Mouse (Mus musculus) hindbrain, embryonic 11.5 days (tissue): ENCODE results near the gene St3gal2. TPM values are rescaled to one million over a fixed set of nuclear protein-coding genes. Genes with fewer than 3 reads are reported as not detected.

Experiments
- ATAC-seq: fragments of 200-750 bp; cut with Nextera tagmentation; 2 replicates; pipeline ENCODE4 v1.8.0; 2017; ENCODE audit warnings: mild to moderate bottlenecking, moderate TSS enrichment, moderate library complexity; ENCODE audit not compliant: low FRiP score
- DNase-seq: peaks from one replicate; pipeline ENCODE4 v3.0.0-alpha.2; 2015; ENCODE audit warnings: low spot score
- H3K27ac ChIP-seq: fragments of 300-500 bp; sonication (generic); 2 replicates; pipeline ENCODE4 v1.5.1; 2014; ENCODE audit warnings: mild to moderate bottlenecking, low read depth, low read length
- H3K27me3 ChIP-seq: fragments of 300-500 bp; sonication (generic); 2 replicates; pipeline ENCODE4 v1.6.1; 2014; ENCODE audit warnings: mild to moderate bottlenecking, low read length, moderate library complexity, mixed read lengths; ENCODE audit not compliant: control insufficient read depth, insufficient read depth
- H3K36me3 ChIP-seq: fragments of 300-500 bp; sonication (generic); 2 replicates; pipeline ENCODE4 v1.6.1; 2014; ENCODE audit warnings: mild to moderate bottlenecking, low read length, moderate library complexity, mixed read lengths; ENCODE audit not compliant: control insufficient read depth, insufficient read depth
- H3K4me1 ChIP-seq: fragments of 300-500 bp; sonication (generic); replicated peaks from 2 replicates; pipeline ENCODE4 v1.6.1; 2014; ENCODE audit warnings: low read length, mixed read lengths; ENCODE audit not compliant: control insufficient read depth, insufficient read depth
- H3K4me2 ChIP-seq: fragments of 300-500 bp; sonication (generic); replicated peaks from 2 replicates; pipeline ENCODE4 v1.6.1; 2014; ENCODE audit warnings: mild to moderate bottlenecking, low read depth, low read length
- H3K4me3 ChIP-seq: fragments of 300-500 bp; sonication (generic); 2 replicates; pipeline ENCODE4 v1.5.1; 2014; ENCODE audit warnings: low read depth, low read length
- H3K9ac ChIP-seq: fragments of 300-500 bp; sonication (generic); 2 replicates; pipeline ENCODE4 v1.6.1; 2014; ENCODE audit warnings: low read depth, low read length
- H3K9me3 ChIP-seq: fragments of 300-500 bp; sonication (generic); 2 replicates; pipeline ENCODE4 v1.6.1; 2016; ENCODE audit warnings: low read length; ENCODE audit not compliant: control insufficient read depth
- WGBS: fragments of 180-500 bp; shearing (Covaris S2); extraction: QIAGEN DNeasy Blood & Tissue Kit; methylation state at CpG from one replicate; pipeline ENCODE4 v1.1.7; 2014; 5-methylcytosine and 5-hydroxymethylcytosine counted together
- polyA plus RNA-seq: library from polyadenylated mRNA; unstranded; fragments of >200 nt; fragmentation: Nextera tagmentation; extraction: Ambion mirVana; gene quantifications from 2 replicates; pipeline ENCODE4 v1.2.1, GENCODE M21; 2014

St3gal2 gene
- polyA plus RNA-seq, 1 experiment from 2014 or later: 11.8 TPM

DNA sequence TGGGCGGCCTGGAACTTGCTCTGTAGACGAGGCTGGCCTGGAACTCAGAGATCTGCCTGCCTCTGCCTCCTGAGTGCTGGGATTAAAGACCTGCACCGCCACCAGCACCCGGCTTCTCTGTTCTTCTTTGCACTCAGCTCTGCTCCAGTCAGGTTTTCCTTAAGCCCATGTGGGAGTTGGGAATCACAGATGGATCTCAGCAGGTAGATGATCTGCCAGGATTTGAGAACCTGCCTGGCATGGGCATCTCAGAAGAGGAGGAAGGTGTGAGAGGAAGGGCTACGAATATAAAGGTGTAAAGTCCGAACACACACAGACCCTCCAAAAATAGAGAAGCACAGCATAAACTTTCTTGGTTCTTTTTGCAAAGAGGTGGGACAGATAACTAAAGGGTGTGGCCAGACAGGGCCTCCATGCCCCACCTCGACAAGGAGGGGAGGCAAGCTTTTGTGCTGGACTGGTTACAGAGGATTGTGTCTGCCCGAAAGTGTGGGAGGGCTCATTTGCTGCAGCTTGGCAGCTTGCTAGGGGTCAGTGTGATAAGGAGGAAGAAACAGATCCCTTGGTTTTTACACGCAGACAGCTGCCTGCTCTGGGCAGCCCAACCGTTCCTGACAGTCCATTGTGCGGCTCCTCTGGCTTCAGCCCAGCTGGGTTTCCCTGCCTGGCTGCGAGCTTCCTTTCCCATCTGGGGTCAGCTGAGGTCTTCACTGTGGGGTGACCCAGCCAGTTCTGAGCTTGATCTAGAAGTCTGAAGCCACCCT is 11.6 kb downstream of the St3gal2 start:
- H3K36me3 ChIP-seq: no peaks in the 10 kb centered on the region
- H3K27me3 ChIP-seq: no peaks in the 10 kb centered on the region
- H3K27ac ChIP-seq: no peak overlapping the region
- no peak overlapping the region for H3K9ac ChIP-seq
- DNase-seq: no peak
- ATAC-seq: no peak
- no peaks in the 10 kb centered on the region for H3K4me1 ChIP-seq
- no peak overlapping the region for H3K4me3 ChIP-seq
- WGBS: 70% methylated on average over 12 of the region's 12 CpGs
- H3K4me2 ChIP-seq: no peak overlapping the region
- H3K9me3 ChIP-seq: no peaks in the 10 kb centered on the region

DNA sequence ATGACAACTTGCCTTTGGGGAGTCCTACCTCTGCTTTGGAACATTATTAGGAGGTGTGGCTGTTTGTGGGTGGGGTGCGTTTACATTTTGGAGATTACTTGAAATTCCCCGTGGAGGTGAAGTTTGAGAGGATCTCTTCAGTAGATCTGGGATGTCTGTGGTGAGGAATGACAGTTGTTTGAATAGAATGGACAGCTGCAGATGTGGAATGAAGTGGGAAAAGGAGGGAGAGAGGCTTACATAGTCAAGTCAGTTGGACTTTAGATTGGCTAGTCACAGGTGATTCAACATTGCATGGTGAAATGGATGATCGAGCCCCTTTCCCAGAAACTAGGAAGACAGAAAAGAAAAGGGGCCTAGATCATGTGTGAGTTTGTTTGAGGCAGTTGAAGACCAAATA is 12.7 kb downstream of the St3gal2 start:
- Histone ChIP-seq H3K36me3 (no peaks in the 10 kb centered on the region), H3K4me2 (no peak overlapping the region), H3K9ac (no peak overlapping the region), H3K9me3 (no peaks in the 10 kb centered on the region), H3K27ac (no peak overlapping the region), H3K27me3 (no peaks in the 10 kb centered on the region), H3K4me1 (no peaks in the 10 kb centered on the region), H3K4me3 (no peak overlapping the region)
- no peak for DNase-seq
- WGBS: 89% methylated on average over 3 of the region's 3 CpGs
- no peak for ATAC-seq

DNA sequence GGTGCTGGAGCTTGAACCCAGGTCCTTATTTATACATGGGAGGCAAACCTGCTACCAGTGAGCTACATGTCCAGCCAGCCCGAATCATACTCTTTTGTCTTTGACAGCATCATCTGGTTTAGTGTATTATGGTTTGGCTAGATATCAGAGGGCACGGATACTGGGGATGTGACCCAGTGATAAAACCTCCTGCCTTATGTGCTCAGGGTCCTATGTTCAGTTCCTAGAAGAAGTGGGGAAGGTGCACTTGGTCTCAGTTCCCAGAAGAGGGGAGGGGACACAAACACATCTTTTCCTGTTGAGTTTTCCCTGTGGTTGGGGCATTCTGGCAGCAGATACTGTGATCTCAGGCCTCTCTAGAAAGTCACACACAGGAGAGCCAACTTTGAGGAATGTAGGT is 13.6 kb downstream of the St3gal2 start:
- Histone ChIP-seq H3K9ac (no peak overlapping the region), H3K27ac (no peak overlapping the region), H3K9me3 (no peaks in the 10 kb centered on the region), H3K4me2 (no peak overlapping the region), H3K4me1 (no peaks in the 10 kb centered on the region), H3K27me3 (no peaks in the 10 kb centered on the region), H3K4me3 (no peak overlapping the region), H3K36me3 (no peaks in the 10 kb centered on the region)
- ATAC-seq: no peak
- no peak for DNase-seq
- WGBS: 93% methylated on average over 2 of the region's 2 CpGs

DNA sequence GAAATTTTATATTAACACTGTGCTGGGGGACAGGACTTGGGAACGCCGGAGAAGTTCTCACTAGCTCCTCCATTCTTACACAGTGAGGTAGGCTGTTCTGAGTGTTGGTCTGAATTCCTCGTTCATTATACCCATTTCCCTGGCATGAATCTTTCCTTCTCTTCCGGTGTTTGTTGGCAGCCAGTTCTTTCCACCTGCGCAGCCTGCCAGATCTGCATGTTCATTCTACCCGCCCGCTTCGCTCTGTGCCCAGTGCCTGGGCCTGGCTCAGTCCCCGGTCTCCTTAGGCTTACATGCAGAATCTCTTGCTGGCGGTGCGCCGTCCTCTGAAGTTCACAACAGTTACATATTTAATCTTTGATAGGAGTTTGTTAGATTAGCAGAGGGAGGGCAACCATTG is 16.5 kb downstream of the St3gal2 start:
- Histone ChIP-seq H3K27me3 (no peaks in the 10 kb centered on the region), H3K9ac (no peak overlapping the region), H3K4me2 (no peak overlapping the region), H3K9me3 (no peaks in the 10 kb centered on the region), H3K4me3 (no peak overlapping the region), H3K27ac (no peak overlapping the region), H3K4me1 (no peaks in the 10 kb centered on the region), H3K36me3 (no peaks in the 10 kb centered on the region)
- DNase-seq (no peak), ATAC-seq (no peak)
- 94% methylated on average over 12 of the region's 12 CpGs for WGBS

DNA sequence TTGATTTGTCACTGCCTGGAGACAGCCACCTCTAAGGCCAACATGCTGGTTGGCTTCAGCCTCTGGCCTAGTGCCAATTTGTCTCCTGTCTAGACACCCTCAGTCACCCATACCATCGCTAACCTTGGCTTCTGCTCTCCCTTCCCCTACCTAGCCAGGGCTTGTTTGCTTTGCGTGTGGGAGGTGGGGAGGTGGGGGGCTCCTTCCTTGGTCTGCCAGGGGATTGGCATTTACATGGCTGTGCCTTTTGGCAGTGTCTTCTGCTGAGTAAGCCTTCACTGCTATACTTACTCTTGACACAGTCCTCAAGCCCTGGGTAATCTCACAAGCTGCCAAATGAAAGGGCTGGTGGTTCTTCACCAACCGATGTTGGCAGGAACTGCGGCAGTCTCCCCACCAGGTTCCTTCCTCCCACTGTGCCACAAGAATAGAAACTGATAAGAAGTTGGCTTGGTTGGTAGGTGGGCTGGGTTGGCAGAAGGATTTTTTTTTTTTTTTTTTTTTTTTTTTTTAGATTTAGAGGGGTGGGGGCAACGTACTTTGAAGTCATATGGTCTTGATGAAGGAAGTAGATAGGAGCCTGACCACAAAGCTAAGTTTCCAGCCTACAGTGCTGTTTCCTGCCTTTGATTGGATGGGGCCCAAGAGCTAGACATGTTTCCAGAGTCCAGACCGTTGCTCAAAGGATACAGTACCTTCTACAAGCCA is 19.3 kb downstream of the St3gal2 start:
- ATAC-seq: no peak
- H3K9ac ChIP-seq: no peak overlapping the region
- 86% methylated on average over 6 of the region's 6 CpGs for WGBS

DNA sequence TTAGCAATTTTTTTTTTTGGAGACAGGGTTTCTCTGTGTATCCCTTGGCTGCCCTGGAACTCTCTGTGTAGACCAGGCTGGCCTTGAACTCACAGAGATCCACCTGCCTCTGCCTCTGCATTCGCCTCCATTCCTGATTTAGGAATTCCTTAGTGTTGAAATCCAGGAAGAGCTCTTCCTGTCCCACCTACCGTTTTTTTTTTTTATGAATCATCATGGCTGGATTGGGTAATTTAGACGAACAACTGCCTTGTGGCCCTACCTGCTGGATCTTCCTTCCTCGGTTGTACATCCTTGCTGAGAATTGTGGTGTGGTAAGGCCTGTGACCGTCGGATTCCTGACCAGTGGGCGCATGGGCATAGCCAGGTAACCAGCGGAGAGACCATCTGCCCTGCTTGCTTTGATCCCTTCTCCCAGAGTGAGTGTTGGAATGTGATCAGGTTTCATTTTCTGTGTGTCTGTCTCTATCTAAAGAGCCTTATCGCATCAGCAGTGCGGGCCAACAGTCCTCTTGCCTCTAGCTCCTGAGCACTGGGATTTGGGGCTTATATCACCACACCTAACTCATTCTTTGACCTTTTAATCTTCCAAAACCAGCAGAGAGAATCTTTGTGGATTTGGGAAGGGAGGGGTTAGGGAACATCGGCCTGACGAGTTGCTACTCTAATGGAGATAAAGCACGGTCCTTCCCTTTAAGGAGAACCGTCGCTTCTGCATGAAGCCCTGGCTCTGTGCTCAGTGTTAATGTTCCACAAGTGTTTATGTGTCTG is 21.1 kb downstream of the St3gal2 start:
- H3K9ac ChIP-seq: no peak overlapping the region
- 92% methylated on average over 15 of the region's 15 CpGs for WGBS
- no peaks in the 10 kb centered on the region for H3K27me3 ChIP-seq
- no peak overlapping the region for H3K27ac ChIP-seq
- H3K4me2 ChIP-seq: no peak overlapping the region
- ATAC-seq (no peak), DNase-seq (no peak)
- H3K9me3 ChIP-seq: no peaks in the 10 kb centered on the region
- no peaks in the 10 kb centered on the region for H3K36me3 ChIP-seq
- 0 out of 2 replicates have a peak, but pooled peaks cover 2% of the 10 kb centered on the region for H3K4me1 ChIP-seq
- H3K4me3 ChIP-seq: no peak overlapping the region

More for the DNA sequence above, 19.3 kb downstream of the St3gal2 start:
- H3K4me1 ChIP-seq: 0 out of 2 replicates have a peak, but pooled peaks cover 2% of the 10 kb centered on the region
- H3K36me3 ChIP-seq: no peaks in the 10 kb centered on the region
- no peak overlapping the region for H3K4me3 ChIP-seq
- DNase-seq: no peak
- no peak overlapping the region for H3K27ac ChIP-seq
- H3K4me2 ChIP-seq: no peak overlapping the region
- no peaks in the 10 kb centered on the region for H3K27me3 ChIP-seq
- H3K9me3 ChIP-seq: no peaks in the 10 kb centered on the region

DNA sequence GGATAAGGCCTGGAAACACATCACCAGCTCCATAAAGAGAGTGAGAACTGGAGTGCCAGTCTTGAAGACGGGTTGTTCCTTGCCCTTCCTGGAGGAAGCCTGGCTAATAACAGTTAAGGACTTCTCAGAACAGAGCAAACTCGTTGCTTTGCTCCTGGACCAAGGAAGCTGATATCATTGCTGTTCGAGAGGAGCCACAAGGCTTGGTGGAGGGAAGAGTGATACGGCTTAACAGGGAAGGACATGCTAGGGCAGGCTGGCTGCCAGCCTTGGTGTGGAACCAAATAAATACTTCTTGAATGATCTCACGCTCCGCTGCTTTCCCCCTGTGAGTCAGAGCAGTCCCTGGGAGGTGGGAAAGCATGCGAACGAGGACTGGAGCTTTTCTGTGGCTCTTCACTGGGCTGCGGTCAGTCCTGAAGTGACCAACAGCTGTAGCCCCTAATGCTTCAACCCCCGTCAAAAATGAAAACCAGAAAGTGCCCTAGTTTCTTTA is 21.8 kb downstream of the St3gal2 start:
- no peak overlapping the region for H3K27ac ChIP-seq
- no peaks in the 10 kb centered on the region for H3K9me3 ChIP-seq
- no peak overlapping the region for H3K4me2 ChIP-seq
- H3K9ac ChIP-seq: no peak overlapping the region
- H3K4me1 ChIP-seq: 0 out of 2 replicates have a peak, but pooled peaks cover 2% of the 10 kb centered on the region
- no peak overlapping the region for H3K4me3 ChIP-seq
- WGBS: 64% methylated on average over 10 of the region's 10 CpGs
- H3K27me3 ChIP-seq: no peaks in the 10 kb centered on the region
- no peak for ATAC-seq
- peak; percentile 8 for DNase-seq
- H3K36me3 ChIP-seq: no peaks in the 10 kb centered on the region

DNA sequence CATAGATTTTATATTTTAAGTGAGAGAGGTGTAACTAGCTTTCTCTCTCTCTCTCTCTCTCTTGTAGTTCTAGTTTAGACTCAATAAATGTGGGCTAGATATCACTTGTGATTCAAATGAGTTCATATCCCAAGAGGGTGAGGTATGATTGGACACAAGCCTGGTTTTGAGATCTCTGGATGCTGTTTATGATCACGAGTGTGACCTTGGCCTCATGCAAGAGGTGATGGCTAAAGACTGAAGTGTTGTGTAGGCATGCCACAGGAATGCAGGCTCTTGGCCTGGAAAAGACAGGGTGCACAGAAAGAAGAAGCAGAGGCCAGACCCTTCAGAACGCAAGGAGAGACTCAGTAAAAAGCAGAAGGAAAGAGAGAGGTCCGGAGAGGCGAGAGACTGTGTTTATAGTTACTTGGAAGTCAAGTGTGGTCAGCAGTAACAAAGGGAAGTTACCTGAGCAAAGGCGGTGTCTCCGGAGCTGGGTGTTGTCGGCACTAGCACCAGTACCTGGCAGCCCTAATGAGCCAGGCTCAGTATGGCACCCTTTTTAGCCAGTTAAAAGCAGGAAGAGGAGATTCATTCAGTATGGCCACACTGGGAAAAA is 24.7 kb downstream of the St3gal2 start:
- WGBS: 91% methylated on average over 7 of the region's 7 CpGs
- DNase-seq: no peak
- Histone ChIP-seq H3K27me3 (no peaks in the 10 kb centered on the region), H3K27ac (no peak overlapping the region), H3K4me1 (0 out of 2 replicates have a peak, but pooled peaks cover 2% of the 10 kb centered on the region), H3K4me3 (no peak overlapping the region), H3K9ac (no peak overlapping the region), H3K4me2 (no peak overlapping the region), H3K36me3 (no peaks in the 10 kb centered on the region), H3K9me3 (no peaks in the 10 kb centered on the region)
- ATAC-seq: no peak
